Mouse (Mus musculus): ENCODE results near the gene Otud3.
A peak's percentile ranks its signal among the peaks of the same experiment; 100 is the strongest.

DNA sequence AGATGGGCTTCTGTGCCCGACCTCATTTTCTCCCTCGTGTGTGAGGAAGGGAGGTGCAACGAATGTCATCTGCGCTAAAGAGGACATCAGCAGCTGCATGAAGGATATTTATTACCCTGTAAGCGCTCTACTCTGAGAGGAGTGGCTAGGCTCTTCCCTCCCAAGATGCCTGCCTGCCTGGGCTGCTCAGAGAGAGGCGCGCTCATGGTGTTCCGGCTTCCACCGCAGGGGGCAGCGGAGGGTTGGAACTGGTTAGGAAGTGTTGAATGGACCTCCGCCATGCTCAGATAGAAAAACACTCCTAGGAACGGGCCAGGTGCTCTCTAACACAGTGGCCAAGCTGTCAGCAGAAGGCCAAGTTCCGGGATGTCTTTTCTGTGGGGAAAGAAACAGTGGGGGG, 54.0 kb downstream of the Otud3 start:
- peak; percentile 63 for TF ChIP-seq CTCF (IDR thresholded peaks at IDR 0.05; ENCODE audit: borderline replicate concordance, insufficient read depth, low read depth, low read length)
- no peak for TF ChIP-seq POLR2A (IDR thresholded peaks at IDR 0.05; ENCODE audit: borderline replicate concordance, insufficient read depth, low read length)

All from cerebellum, adult 2 months (tissue).